Mouse (Mus musculus) gastrocnemius, adult 2 months (tissue): Measurements from ENCODE around the gene Hs1bp3. TPM values are rescaled to one million over a fixed set of nuclear protein-coding genes. Genes with fewer than 3 reads are reported as not detected.

Source experiments
- DNase-seq: peaks from one replicate; pipeline ENCODE4 v3.0.0; 2022
- H3K27ac ChIP-seq: fragments of 200-600 bp; 2 replicates; pipeline ENCODE4 v1.8.1; 2022; ENCODE audit warnings: mild to moderate bottlenecking
- H3K4me3 ChIP-seq: fragments of 200-600 bp; 2 replicates; pipeline ENCODE4 v1.8.1; 2022; ENCODE audit warnings: mild to moderate bottlenecking, moderate library complexity
- CTCF ChIP-seq: fragments of 200-600 bp; IDR thresholded peaks from 2 replicates; pipeline ENCODE4 v1.8.1; 2022; ENCODE audit warnings: antibody characterized with exemption, mild to moderate bottlenecking, moderate library complexity
- intact Hi-C: fragments of 180-260 bp; cut with DNase I; formaldehyde crosslinking; loops from one replicate; pipeline ENCODE4 v1.15.1; 2025
- long read RNA-seq, 2 experiments: library from polyadenylated mRNA; stranded (forward); transcript quantifications; one replicate each; pipeline ENCODE4 v2.0.0; 2021
- total RNA-seq, 2 experiments: library from RNA; stranded (reverse); gene quantifications; 2 replicates each; pipeline ENCODE4 v1.2.3; 2021

Hs1bp3 gene
- 1 to 10 TPM; 6.1 to 7.7 TPM for total RNA-seq
- long read RNA-seq, experiment 1, transcript Hs1bp3-201 (7 exons, 2,959 nt): major isoform, 5 of 8 reads
- long read RNA-seq, experiment 1, partial matches to known transcripts: 1 of 8 reads
- long read RNA-seq, experiment 1, other reads (novel, unspliced or antisense): 2 of 8 reads
- long read RNA-seq, experiment 2, partial matches to known transcripts: 0 of 4 reads
- long read RNA-seq, experiment 2, other reads (novel, unspliced or antisense): 1 of 4 reads

GRCm38 (mm10) chr12:8313270-8313771 is at the start of gene Hs1bp3:
TSS of gene Hs1bp3 (plus strand) at chr12:8313432.
- Histone ChIP-seq H3K27ac (peak within 1 kb of the TSS; percentile 87), H3K4me3 (peak within 1 kb of the TSS; percentile 91)
- TF ChIP-seq CTCF: peak; percentile 97; the same call in 1 of the 2 replicates
- peak; percentile 95 for DNase-seq
- intact Hi-C loops: loop anchor here (1.0 kb wide), 1 partner anchor 13 kb away; no protein-coding TSS in a partner anchor

- no peak for TF ChIP-seq CTCF
- no peak overlapping the region for H3K27ac ChIP-seq
- H3K4me3 ChIP-seq: no peak overlapping the region
- intact Hi-C loops: no loop called here
- DNase-seq: no peak
Observed at GRCm38 (mm10) chr12:8266311-8266710, 46.9 kb upstream of the Hs1bp3 start.

- DNase-seq: no peak
- intact Hi-C loops: no loop called here
- TF ChIP-seq CTCF: no peak
- Histone ChIP-seq H3K4me3 (no peak overlapping the region), H3K27ac (no peak overlapping the region)
Observed at GRCm38 (mm10) chr12:8269627-8270026, 43.6 kb upstream of the Hs1bp3 start.

GRCm38 (mm10) chr12:8271405-8271804 is 41.8 kb upstream of the Hs1bp3 start:
- DNase-seq: no peak
- no peak for TF ChIP-seq CTCF
- intact Hi-C loops: no loop called here
- Histone ChIP-seq H3K4me3 (no peak overlapping the region), H3K27ac (no peak overlapping the region)

GRCm38 (mm10) chr12:8273471-8274171 is 39.6 kb upstream of the Hs1bp3 start:
- DNase-seq: no peak
- no peak for TF ChIP-seq CTCF
- H3K4me3 ChIP-seq: no peak overlapping the region
- intact Hi-C loops: no loop called here
- H3K27ac ChIP-seq: no peak overlapping the region

- no peak for DNase-seq
- no peak for TF ChIP-seq CTCF
- no peak overlapping the region for H3K4me3 ChIP-seq
- H3K27ac ChIP-seq: no peak overlapping the region
- intact Hi-C loops: no loop called here
Observed at GRCm38 (mm10) chr12:8275424-8275823, 37.8 kb upstream of the Hs1bp3 start.

- no peak for DNase-seq
- TF ChIP-seq CTCF: no peak
- intact Hi-C loops: no loop called here
- Histone ChIP-seq H3K27ac (no peak overlapping the region), H3K4me3 (no peak overlapping the region)
Observed at GRCm38 (mm10) chr12:8281225-8282017, 31.8 kb upstream of the Hs1bp3 start.

- peak; percentile 12; the same call in 1 of the 2 replicates for TF ChIP-seq CTCF
- no peak for DNase-seq
- intact Hi-C loops: no loop called here
- Histone ChIP-seq H3K27ac (no peak overlapping the region), H3K4me3 (no peak overlapping the region)
Observed at GRCm38 (mm10) chr12:8287970-8288369, 25.3 kb upstream of the Hs1bp3 start.

GRCm38 (mm10) chr12:8289099-8289498 is 24.1 kb upstream of the Hs1bp3 start:
- no peak for TF ChIP-seq CTCF
- no peak overlapping the region for H3K27ac ChIP-seq
- no peak overlapping the region for H3K4me3 ChIP-seq
- DNase-seq: no peak
- intact Hi-C loops: no loop called here

- no peak for TF ChIP-seq CTCF
- DNase-seq: no peak
- Histone ChIP-seq H3K27ac (no peak overlapping the region), H3K4me3 (no peak overlapping the region)
- intact Hi-C loops: no loop called here
Observed at GRCm38 (mm10) chr12:8289499-8289898, 23.7 kb upstream of the Hs1bp3 start.

GRCm38 (mm10) chr12:8291157-8291853 is 21.9 kb upstream of the Hs1bp3 start:
- no peak for TF ChIP-seq CTCF
- Histone ChIP-seq H3K27ac (no peak overlapping the region), H3K4me3 (peak overlapping the region; percentile 51)
- no peak for DNase-seq
- intact Hi-C loops: no loop called here

GRCm38 (mm10) chr12:8295307-8295913 is 17.8 kb upstream of the Hs1bp3 start:
- TF ChIP-seq CTCF: no peak
- intact Hi-C loops: no loop called here
- Histone ChIP-seq H3K27ac (no peak overlapping the region), H3K4me3 (no peak overlapping the region)
- no peak for DNase-seq
